Mouse (Mus musculus): ENCODE results near the gene Gm527. TPM values are rescaled to one million over a fixed set of nuclear protein-coding genes. Genes with fewer than 3 reads are reported as not detected.
A peak's percentile ranks its signal among the peaks of the same experiment; 100 is the strongest.

Gene Gm527
- 3.6 and 4.2 TPM in 2 replicates for polyA plus RNA-seq (2015; fragmentation: Nextera tagmentation; extraction: Ambion mirVana)

DNA sequence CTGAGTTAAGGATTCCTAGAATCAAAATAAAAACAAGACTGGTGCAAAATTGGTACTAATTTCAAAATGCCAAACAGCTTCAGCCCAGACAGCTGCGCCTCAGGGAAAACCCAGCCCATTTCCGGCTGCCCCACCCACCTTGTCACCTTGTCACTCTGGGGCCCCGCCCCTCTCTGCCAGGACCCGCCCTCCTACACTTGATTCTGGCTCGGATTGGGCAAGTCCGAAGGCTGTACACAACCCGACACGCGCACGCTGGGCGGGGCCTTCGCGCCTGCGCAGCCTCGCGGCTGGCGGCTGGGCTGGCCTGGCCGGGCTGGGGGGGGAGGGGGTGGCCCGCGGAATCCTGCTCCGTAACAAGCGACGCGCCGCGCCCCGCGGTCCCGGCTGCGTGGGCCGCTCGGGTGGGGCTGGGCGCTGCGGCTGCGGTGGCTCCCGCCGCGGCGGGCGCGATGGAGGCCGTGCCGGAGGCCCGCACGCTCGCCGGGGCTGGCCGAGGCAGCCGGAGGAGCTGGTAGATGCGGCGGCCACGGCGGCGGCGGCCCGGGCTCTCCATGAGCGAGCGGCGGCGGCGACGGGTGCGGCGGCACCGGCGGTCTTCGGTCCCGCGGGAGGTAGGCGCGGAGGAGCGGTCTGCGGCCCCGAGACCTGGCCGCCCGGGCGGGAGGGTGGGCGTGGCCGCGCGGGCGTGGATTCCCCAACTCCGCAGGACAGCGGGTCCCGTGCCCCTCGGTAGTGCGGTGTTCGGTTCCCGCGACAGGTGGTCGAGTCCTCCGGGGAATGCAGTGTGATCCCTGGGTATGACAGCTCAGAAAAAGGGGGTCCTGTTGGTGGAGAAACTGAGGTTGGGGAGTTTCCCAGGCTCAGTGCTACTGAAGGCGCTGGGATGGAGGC, at the start of gene Gm527:
Gene Gm527, plus strand, starts transcription at position 329 of the 894 bp plus-strand sequence.
- H3K4me2 ChIP-seq (replicated peaks): peak within 1 kb of the TSS; percentile 86
- peak within 1 kb of the TSS; percentile 87 for H3K4me3 ChIP-seq (replicated peaks)
- peak within 1 kb of the TSS; percentile 77; the same call in 1 of the 2 replicates for H3K27ac ChIP-seq (replicated peaks)
- 0 out of 2 replicates have a peak, but pooled peaks cover 3% of the 10 kb centered on the region for H3K36me3 ChIP-seq
- no peaks in the 10 kb centered on the region for H3K9me3 ChIP-seq (replicated peaks)
- no peaks in the 10 kb centered on the region for H3K4me1 ChIP-seq
- 0 out of 2 replicates have a peak, but pooled peaks cover 3% of the 10 kb centered on the region for H3K27me3 ChIP-seq
- WGBS: under 1% methylated on average over 76 of the region's 93 CpGs
- H3K9ac ChIP-seq: peak within 1 kb of the TSS; percentile 69
- ATAC-seq (ENCODE audit: insufficient number of reproducible peaks, low FRiP score, low TSS enrichment, low read depth): peak; percentile 100

DNA sequence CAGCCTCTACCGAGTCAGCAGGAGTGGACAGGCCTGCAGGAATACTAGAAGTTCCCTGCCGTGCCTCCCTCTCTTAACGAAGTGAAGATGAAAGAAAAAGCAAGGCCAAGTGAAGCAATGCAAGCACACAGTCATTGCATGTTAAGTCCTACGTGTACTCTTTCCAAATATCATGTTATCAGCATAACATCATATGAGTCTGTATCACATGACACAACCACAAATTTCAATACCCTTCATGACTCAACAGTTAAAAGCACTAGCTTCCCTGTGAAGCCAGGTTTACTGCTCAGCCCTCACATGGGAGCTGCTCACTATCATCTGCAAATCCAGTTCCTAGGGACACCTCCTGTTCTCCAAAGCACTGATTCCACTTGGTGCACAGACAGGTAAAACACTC, 46.6 kb upstream of the Gm527 start:
- 44% methylated on average over 4 of the region's 4 CpGs for WGBS

DNA sequence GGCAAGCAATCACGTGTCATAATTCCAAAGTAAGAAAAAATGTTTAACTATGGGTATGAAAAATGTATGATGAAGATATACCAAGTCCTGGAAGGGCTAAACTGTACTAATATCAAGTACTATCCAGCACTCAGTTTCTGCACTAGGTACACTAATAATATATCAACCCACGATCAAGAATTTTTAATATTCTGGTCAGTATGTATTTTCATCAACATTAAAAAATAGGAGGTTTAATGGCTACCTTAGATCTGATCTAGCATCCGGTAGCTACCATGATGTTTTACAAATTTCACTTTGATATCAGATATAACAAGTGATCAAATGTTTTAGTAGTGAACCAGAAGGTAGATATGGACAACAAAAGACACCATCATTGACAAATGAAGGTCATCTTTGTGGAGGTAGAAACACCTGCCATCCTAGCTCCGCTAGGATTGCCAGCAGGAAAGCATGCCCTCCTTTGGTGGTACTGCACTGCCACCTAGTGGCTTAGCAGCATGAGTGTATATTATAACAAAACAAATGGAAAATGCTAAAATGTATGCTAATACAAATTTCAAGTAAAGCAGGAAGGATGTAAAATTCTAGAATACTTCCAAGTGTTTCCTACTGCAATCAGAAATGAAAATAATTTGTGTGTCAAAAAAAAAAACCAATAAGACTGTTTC, 20.5 kb upstream of the Gm527 start:
- 40% methylated on average over 4 of the region's 4 CpGs for WGBS
- no peak overlapping the region for H3K9ac ChIP-seq
- H3K9me3 ChIP-seq (replicated peaks): no peaks in the 10 kb centered on the region
- H3K27me3 ChIP-seq: no peaks in the 10 kb centered on the region
- no peak overlapping the region for H3K4me3 ChIP-seq (replicated peaks)
- ATAC-seq (ENCODE audit: insufficient number of reproducible peaks, low FRiP score, low TSS enrichment, low read depth): no peak
- peaks cover 2% of the 10 kb centered on the region for H3K4me1 ChIP-seq
- H3K27ac ChIP-seq (replicated peaks): no peak overlapping the region
- H3K36me3 ChIP-seq: no peaks in the 10 kb centered on the region
- H3K4me2 ChIP-seq (replicated peaks): no peak overlapping the region

More for the DNA sequence above, 46.6 kb upstream of the Gm527 start:
- Histone ChIP-seq H3K27me3 (no peaks in the 10 kb centered on the region), H3K4me1 (no peaks in the 10 kb centered on the region), H3K27ac (replicated peaks) (no peak overlapping the region), H3K4me3 (replicated peaks) (no peak overlapping the region), H3K9ac (no peak overlapping the region), H3K4me2 (replicated peaks) (no peak overlapping the region), H3K36me3 (no peaks in the 10 kb centered on the region), H3K9me3 (replicated peaks) (no peaks in the 10 kb centered on the region)
- ATAC-seq (ENCODE audit: insufficient number of reproducible peaks, low FRiP score, low TSS enrichment, low read depth): no peak

DNA sequence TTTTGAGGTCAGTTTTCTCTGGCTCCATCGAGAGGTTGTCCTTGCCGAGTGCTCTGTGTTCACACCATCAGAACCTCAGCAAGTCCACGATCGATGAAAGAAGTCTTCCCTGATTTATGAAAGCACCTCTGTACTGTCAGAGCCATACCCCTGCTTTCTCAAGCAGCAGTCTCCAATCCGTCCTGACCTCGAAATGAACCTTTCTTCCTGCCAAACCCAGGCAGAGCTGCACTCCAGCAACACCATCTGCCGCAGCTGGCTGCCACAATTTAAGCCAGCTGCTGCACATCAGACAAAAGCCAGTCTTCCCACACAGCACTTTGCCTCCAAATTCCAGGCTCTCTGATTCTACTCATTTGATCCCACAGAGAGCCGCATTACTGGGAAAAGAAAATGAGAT, 15.2 kb upstream of the Gm527 start:
- Histone ChIP-seq H3K4me1 (peaks cover 10% of the 10 kb centered on the region), H3K4me2 (replicated peaks) (peak overlapping the region; percentile 21; the same call in 1 of the 2 replicates), H3K36me3 (no peaks in the 10 kb centered on the region), H3K4me3 (replicated peaks) (no peak overlapping the region), H3K27me3 (no peaks in the 10 kb centered on the region), H3K9ac (no peak overlapping the region), H3K9me3 (replicated peaks) (no peaks in the 10 kb centered on the region), H3K27ac (replicated peaks) (no peak overlapping the region)
- 21% methylated on average over 8 of the region's 8 CpGs for WGBS
- ATAC-seq (ENCODE audit: insufficient number of reproducible peaks, low FRiP score, low TSS enrichment, low read depth): peak; percentile 79

DNA sequence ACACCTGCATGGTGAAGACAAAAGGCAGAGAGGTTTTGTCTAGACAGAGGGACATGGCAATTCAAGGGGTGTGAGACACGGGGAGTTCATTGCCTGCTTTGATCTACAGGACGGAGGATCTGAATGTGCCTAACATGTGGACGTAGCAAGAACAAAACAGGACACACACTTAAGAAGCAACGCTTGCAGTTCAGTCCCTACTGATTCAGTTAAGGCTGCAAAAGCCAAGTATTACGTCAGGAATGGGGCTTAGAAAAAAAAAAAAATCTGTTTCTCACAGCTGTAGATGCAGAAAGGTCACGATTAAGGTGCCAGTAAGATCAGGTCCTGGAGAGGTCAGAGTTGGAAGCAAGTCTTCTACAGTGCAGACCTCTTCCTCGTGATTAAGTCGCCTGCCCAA, 14.5 kb upstream of the Gm527 start:
- ATAC-seq (ENCODE audit: insufficient number of reproducible peaks, low FRiP score, low TSS enrichment, low read depth): peak; percentile 36; the same call in 1 of the 2 replicates
- WGBS: 47% methylated on average over 8 of the region's 8 CpGs
- peaks cover 10% of the 10 kb centered on the region for H3K4me1 ChIP-seq

DNA sequence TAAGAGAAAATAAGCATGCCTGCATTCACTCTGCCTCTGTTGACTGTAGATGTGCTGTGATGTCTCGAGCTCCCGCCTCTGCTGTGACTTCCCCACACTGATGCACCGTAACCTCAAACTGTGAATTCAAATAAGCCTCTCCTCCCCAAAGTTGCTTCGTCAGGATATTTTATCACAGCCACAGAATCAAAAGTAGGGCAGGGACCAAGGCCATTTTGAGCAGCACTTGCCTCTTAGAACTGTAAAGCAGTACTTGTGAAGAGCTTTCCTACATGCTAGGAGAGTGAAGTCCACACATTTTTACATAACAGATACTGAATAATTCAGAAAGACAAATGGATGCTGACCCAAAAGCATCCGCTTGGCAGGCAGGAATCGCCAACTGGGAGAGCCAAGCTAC, 4.7 kb upstream of the Gm527 start:
- ATAC-seq (ENCODE audit: insufficient number of reproducible peaks, low FRiP score, low TSS enrichment, low read depth): no peak
- Histone ChIP-seq H3K9ac (no peak overlapping the region), H3K9me3 (replicated peaks) (no peaks in the 10 kb centered on the region), H3K27ac (replicated peaks) (no peak overlapping the region), H3K27me3 (0 out of 2 replicates have a peak, but pooled peaks cover 3% of the 10 kb centered on the region), H3K4me3 (replicated peaks) (no peak overlapping the region), H3K36me3 (no peaks in the 10 kb centered on the region), H3K4me2 (replicated peaks) (no peak overlapping the region), H3K4me1 (no peaks in the 10 kb centered on the region)
- WGBS: 68% methylated on average over 6 of the region's 6 CpGs

More for the DNA sequence above, 14.5 kb upstream of the Gm527 start:
- no peak overlapping the region for H3K4me3 ChIP-seq (replicated peaks)
- no peak overlapping the region for H3K27ac ChIP-seq (replicated peaks)
- no peak overlapping the region for H3K4me2 ChIP-seq (replicated peaks)
- H3K9me3 ChIP-seq (replicated peaks): no peaks in the 10 kb centered on the region
- no peaks in the 10 kb centered on the region for H3K36me3 ChIP-seq
- no peaks in the 10 kb centered on the region for H3K27me3 ChIP-seq
- H3K9ac ChIP-seq: no peak overlapping the region

DNA sequence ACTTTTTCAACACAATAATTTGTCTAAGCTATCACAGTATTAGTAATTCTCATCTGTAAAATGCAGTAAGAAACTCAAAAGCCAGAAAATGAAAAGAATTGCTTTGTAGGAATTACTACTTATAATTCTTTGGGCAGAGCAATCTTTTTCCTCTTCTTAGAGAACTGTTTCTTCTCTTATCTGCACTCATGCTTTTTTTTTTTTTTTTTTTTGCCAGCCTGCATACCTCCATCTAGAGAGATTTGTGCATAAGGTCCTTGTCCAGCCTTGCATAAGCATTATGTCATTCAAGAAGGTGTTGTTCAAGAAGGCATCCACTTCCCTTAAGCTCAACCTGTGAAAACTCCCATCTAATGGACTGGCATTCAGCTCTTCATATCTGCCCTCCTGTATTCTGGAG, 971 bp upstream of the Gm527 start:
- H3K36me3 ChIP-seq: 0 out of 2 replicates have a peak, but pooled peaks cover 3% of the 10 kb centered on the region
- no peak for ATAC-seq (ENCODE audit: insufficient number of reproducible peaks, low FRiP score, low TSS enrichment, low read depth)
- H3K4me1 ChIP-seq: no peaks in the 10 kb centered on the region
- no peak overlapping the region for H3K4me2 ChIP-seq (replicated peaks)
- H3K27me3 ChIP-seq: 0 out of 2 replicates have a peak, but pooled peaks cover 3% of the 10 kb centered on the region
- H3K9ac ChIP-seq: no peak overlapping the region
- H3K9me3 ChIP-seq (replicated peaks): no peaks in the 10 kb centered on the region
- no peak overlapping the region for H3K27ac ChIP-seq (replicated peaks)
- H3K4me3 ChIP-seq (replicated peaks): no peak overlapping the region

DNA sequence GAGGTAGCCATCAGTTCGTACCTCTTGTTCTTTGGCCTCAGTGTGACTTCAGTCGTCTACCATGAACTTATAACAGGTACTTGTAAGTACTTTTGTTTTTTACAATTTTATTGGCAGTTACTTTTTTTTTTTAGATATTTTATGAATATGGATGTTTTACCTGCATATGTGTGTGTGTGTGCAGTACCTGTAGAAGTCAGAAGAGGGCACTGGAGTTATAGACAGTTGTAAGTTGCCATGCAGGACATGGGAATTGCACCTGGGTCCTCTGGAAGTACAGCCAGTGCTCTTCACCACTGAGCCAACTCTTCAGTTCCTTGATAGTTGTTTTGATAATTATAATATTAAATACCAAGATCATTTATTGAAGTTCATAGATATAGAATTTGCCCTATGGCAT, 19.8 kb downstream of the Gm527 start:
- H3K9ac ChIP-seq: no peak overlapping the region
- H3K4me1 ChIP-seq: no peaks in the 10 kb centered on the region
- no peaks in the 10 kb centered on the region for H3K27me3 ChIP-seq
- H3K9me3 ChIP-seq (replicated peaks): no peaks in the 10 kb centered on the region
- no peak overlapping the region for H3K4me2 ChIP-seq (replicated peaks)
- no peaks in the 10 kb centered on the region for H3K36me3 ChIP-seq
- H3K27ac ChIP-seq (replicated peaks): no peak overlapping the region
- no peak overlapping the region for H3K4me3 ChIP-seq (replicated peaks)
- ATAC-seq (ENCODE audit: insufficient number of reproducible peaks, low FRiP score, low TSS enrichment, low read depth): no peak
- WGBS: 88% methylated on average over 2 of the region's 2 CpGs

DNA sequence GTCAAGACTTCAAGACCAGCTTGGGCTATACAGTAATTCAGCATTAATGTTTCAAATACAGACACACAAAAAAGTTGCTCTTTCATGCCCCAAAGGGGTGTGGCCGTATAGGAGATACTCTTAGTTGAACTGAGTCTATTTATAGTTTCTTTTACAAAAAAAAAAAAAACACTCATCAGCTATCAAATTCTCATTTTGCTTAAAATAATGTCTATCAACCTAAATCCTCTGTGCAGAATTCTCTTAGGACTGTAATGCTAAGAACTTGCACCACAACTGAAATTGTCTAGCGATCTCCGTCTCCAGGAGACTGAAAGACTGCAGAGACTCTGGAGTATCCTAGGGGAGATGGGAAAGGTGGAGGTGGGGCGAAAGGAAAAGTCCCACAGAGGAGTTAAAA, 46.9 kb downstream of the Gm527 start:
- H3K4me2 ChIP-seq (replicated peaks): peak overlapping the region; percentile 82
- H3K36me3 ChIP-seq: no peaks in the 10 kb centered on the region
- H3K9ac ChIP-seq: peak overlapping the region; percentile 43
- peaks cover 20% of the 10 kb centered on the region for H3K4me1 ChIP-seq
- H3K27ac ChIP-seq (replicated peaks): peak overlapping the region; percentile 82
- H3K9me3 ChIP-seq (replicated peaks): no peaks in the 10 kb centered on the region
- no peak for ATAC-seq (ENCODE audit: insufficient number of reproducible peaks, low FRiP score, low TSS enrichment, low read depth)
- no peaks in the 10 kb centered on the region for H3K27me3 ChIP-seq
- peak overlapping the region; percentile 96 for H3K4me3 ChIP-seq (replicated peaks)
- WGBS: 16% methylated on average over 4 of the region's 4 CpGs

DNA sequence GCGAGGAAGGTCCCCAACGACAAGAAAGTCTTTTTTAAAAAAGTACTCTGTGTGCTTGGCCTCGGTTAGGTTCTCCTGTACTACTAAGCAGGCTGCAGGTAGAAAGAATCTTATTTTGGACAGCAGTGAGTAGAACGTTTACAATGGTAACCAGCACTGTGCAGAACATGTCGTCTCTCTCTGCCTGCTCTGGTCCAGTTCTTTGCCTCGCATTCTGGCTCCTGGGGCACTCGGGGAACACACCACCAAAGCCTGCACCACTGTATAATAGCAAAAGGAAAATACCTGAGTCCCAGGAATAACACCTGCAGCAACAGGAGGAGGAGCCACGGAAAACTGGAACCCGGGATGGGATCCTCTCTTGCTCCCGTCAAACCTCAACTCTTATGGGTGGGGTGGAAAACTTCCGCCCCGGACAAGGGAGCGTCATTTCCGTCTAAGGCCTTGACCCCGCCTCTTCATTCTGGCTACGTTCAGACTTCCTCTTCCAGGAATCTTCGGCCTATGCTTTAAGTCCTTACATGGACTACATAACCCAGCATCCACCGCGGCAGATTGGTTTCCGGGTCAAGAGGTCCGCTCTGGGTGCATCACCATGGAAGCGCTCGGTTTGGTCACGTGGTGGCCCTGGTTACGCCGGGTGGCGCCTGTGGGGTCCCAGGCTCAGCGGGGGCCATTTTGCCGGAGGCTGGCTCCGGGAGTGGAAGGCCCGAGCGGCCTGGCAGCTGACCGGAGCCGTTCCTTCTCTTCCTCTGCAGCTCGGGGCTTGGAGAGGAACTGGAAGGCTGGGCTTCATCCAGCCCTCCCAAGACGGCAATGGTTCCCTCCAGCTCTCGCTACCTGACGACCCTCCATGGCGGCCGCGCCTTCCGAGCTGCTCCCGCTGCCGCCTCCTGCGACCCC, 47.7 kb downstream of the Gm527 start, which contains the start of the genes Klhl28 and Togaram1:
Gene Klhl28, minus strand, starts transcription at position 411 of the 903 bp plus-strand sequence.
Gene Togaram1, plus strand, starts transcription at position 681 of the 903 bp plus-strand sequence.
- Histone ChIP-seq H3K9me3 (replicated peaks) (no peaks in the 10 kb centered on the region), H3K4me1 (peaks cover 20% of the 10 kb centered on the region), H3K4me3 (replicated peaks) (peak within 1 kb of the TSS; percentile 96), H3K4me2 (replicated peaks) (peak within 1 kb of the TSS; percentile 84), H3K36me3 (no peaks in the 10 kb centered on the region), H3K27ac (replicated peaks) (peak within 1 kb of the TSS; percentile 93), H3K9ac (peak within 1 kb of the TSS; percentile 80), H3K27me3 (no peaks in the 10 kb centered on the region)
- peak; percentile 100 for ATAC-seq (ENCODE audit: insufficient number of reproducible peaks, low FRiP score, low TSS enrichment, low read depth)
- WGBS: under 1% methylated on average over 45 of the region's 45 CpGs
